Mouse (Mus musculus) CH12.LX (cell line): Measurements from ENCODE around the gene Gm10295. TPM values are rescaled to one million over a fixed set of nuclear protein-coding genes. Genes with fewer than 3 reads are reported as not detected.

Experiments used
- DNase-seq: peaks from one replicate; pipeline ENCODE4 v3.0.0-alpha.2; 2013; ENCODE audit errors: extremely low read depth
- H3K27ac ChIP-seq: 2 replicates; pipeline ENCODE4 v1.5.1; 2012; ENCODE audit warnings: low read depth, mild to moderate bottlenecking, control low read depth, moderate library complexity; ENCODE audit not compliant: insufficient read depth
- H3K27me3 ChIP-seq: replicated peaks from 2 replicates; pipeline ENCODE3; 2012; ENCODE audit warnings: inconsistent platforms
- H3K36me3 ChIP-seq, 2 experiments: replicated peaks in 1 of 2; 2 replicates each; pipeline versions ENCODE3 to v1.6.1; 2012; ENCODE audit warnings: inconsistent platforms in 1 of 2, low read length in 1 of 2, mild to moderate bottlenecking in 1 of 2, mixed read lengths in 1 of 2, moderate library complexity in 1 of 2; ENCODE audit not compliant: control insufficient read depth in 1 of 2, insufficient read depth in 1 of 2
- H3K4me1 ChIP-seq, 2 experiments: 2 replicates each; pipeline ENCODE4 v1.6.1; 2012; ENCODE audit warnings: inconsistent platforms in 1 of 2, moderate library complexity in 1 of 2; ENCODE audit not compliant: insufficient read depth in 2 of 2, control insufficient read depth in 1 of 2
- H3K4me2 ChIP-seq: 2 replicates; pipeline ENCODE4 v1.6.1; 2012; ENCODE audit warnings: low read depth, mild to moderate bottlenecking, control low read depth; ENCODE audit not compliant: poor library complexity, insufficient read depth, severe bottlenecking
- H3K4me3 ChIP-seq, 3 experiments: fragments of 150-350 bp in 1 of 3; sonication (generic) in 1 of 3; replicated peaks in 1 of 3; 2 replicates each; pipeline versions ENCODE3 to v1.5.1; 2011 to 2012; ENCODE audit warnings: low read depth in 2 of 3, low read length in 2 of 3, mild to moderate bottlenecking in 2 of 3, moderate library complexity in 2 of 3, control low read depth in 1 of 3, improper control_type of control experiment in 1 of 3, inconsistent platforms in 1 of 3, mixed read lengths in 1 of 3; ENCODE audit not compliant: poor library complexity in 1 of 3
- H3K79me2 ChIP-seq: replicated peaks from 2 replicates; pipeline ENCODE4 v1.6.1; 2012; ENCODE audit warnings: mild to moderate bottlenecking, moderate library complexity; ENCODE audit not compliant: control insufficient read depth, poor library complexity, insufficient read depth, severe bottlenecking; ENCODE audit errors: extremely low read depth
- H3K9ac ChIP-seq: 2 replicates; pipeline ENCODE4 v1.6.1; 2012; ENCODE audit warnings: low read depth, mild to moderate bottlenecking, control low read depth, moderate library complexity; ENCODE audit not compliant: insufficient read depth
- H3K9me3 ChIP-seq: replicated peaks from 2 replicates; pipeline ENCODE3; 2012; ENCODE audit warnings: low read length, inconsistent platforms, mixed read lengths
- BHLHE40 ChIP-seq: IDR thresholded peaks from 2 replicates; pipeline ENCODE4 v1.6.1; 2011; ENCODE audit warnings: mild to moderate bottlenecking, low read depth, low read length, improper control_type of control experiment
- CHD1 ChIP-seq: IDR thresholded peaks from 2 replicates; pipeline ENCODE4 v1.6.1; 2012; ENCODE audit warnings: low read depth, low read length, improper control_type of control experiment, inconsistent platforms
- CTCF ChIP-seq, 2 experiments: IDR thresholded peaks in 1 of 2; conservative IDR thresholded peaks in 1 of 2; 2 replicates each; pipeline ENCODE4 v1.5.1; 2011 to 2012; ENCODE audit warnings: low read depth in 2 of 2, low read length in 2 of 2, improper control_type of control experiment in 1 of 2, inconsistent platforms in 1 of 2, mild to moderate bottlenecking in 1 of 2, moderate library complexity in 1 of 2
- E2F4 ChIP-seq: IDR thresholded peaks from 2 replicates; pipeline ENCODE4 v1.6.1; 2011; ENCODE audit warnings: low read depth, low read length, improper control_type of control experiment; ENCODE audit not compliant: insufficient replicate concordance
- ELF1 ChIP-seq: IDR thresholded peaks from 2 replicates; pipeline ENCODE4 v1.6.1; 2014; ENCODE audit warnings: low read depth, mild to moderate bottlenecking, inconsistent platforms, low read length, improper control_type of control experiment
- ETS1 ChIP-seq: conservative IDR thresholded peaks from 2 replicates; pipeline ENCODE4 v1.6.1; 2012; ENCODE audit warnings: low read depth, mild to moderate bottlenecking, inconsistent platforms, low read length, improper control_type of control experiment, moderate library complexity
- HCFC1 ChIP-seq: IDR thresholded peaks from 2 replicates; pipeline ENCODE4 v1.6.1; 2012; ENCODE audit warnings: low read depth, mild to moderate bottlenecking, inconsistent platforms, low read length, improper control_type of control experiment
- JUN ChIP-seq: IDR thresholded peaks from 2 replicates; pipeline ENCODE4 v1.6.1; 2011; ENCODE audit warnings: low read depth, mild to moderate bottlenecking, low read length, improper control_type of control experiment, moderate library complexity; ENCODE audit not compliant: insufficient read depth
- JUND ChIP-seq: conservative IDR thresholded peaks from 2 replicates; pipeline ENCODE4 v1.6.1; 2011; ENCODE audit warnings: low read depth, low read length, improper control_type of control experiment
- KAT2A ChIP-seq: IDR thresholded peaks from 2 replicates; pipeline ENCODE4 v1.6.1; 2012; ENCODE audit warnings: low read length, improper control_type of control experiment, inconsistent platforms; ENCODE audit not compliant: insufficient replicate concordance
- MAFK ChIP-seq: IDR thresholded peaks from 2 replicates; pipeline ENCODE4 v1.6.1; 2011; ENCODE audit warnings: low read length, improper control_type of control experiment; ENCODE audit not compliant: insufficient replicate concordance
- MXI1 ChIP-seq: IDR thresholded peaks from 2 replicates; pipeline ENCODE4 v1.6.1; 2011; ENCODE audit warnings: mild to moderate bottlenecking, low read depth, low read length, improper control_type of control experiment
- MYC ChIP-seq: IDR thresholded peaks from 2 replicates; pipeline ENCODE4 v1.6.1; 2011; ENCODE audit warnings: low read depth, mild to moderate bottlenecking, improper control_type of control experiment, low read length
- NELFE ChIP-seq: IDR thresholded peaks from 2 replicates; pipeline ENCODE4 v1.6.1; 2011; ENCODE audit warnings: low read depth, low read length, improper control_type of control experiment
- NRF1 ChIP-seq: IDR thresholded peaks from 2 replicates; pipeline ENCODE4 v1.6.1; 2014; ENCODE audit warnings: low read depth, mild to moderate bottlenecking, inconsistent platforms, low read length, improper control_type of control experiment, moderate library complexity
- PAX5 ChIP-seq: IDR thresholded peaks from 2 replicates; pipeline ENCODE4 v1.6.1; 2012; ENCODE audit warnings: low read length, inconsistent platforms, mixed read lengths
- POLR2AphosphoS2 ChIP-seq: IDR thresholded peaks from 2 replicates; pipeline ENCODE4 v1.6.1; 2011; ENCODE audit warnings: low read depth, low read length, improper control_type of control experiment
- SIN3A ChIP-seq: IDR thresholded peaks from 2 replicates; pipeline ENCODE4 v1.6.1; 2012; ENCODE audit warnings: low read length, improper control_type of control experiment, inconsistent platforms
- SMC3 ChIP-seq: IDR thresholded peaks from 2 replicates; pipeline ENCODE4 v1.6.1; 2011; ENCODE audit warnings: low read depth, low read length, improper control_type of control experiment
- TCF12 ChIP-seq: IDR thresholded peaks from 2 replicates; pipeline ENCODE4 v1.6.1; 2014; ENCODE audit warnings: low read depth, mild to moderate bottlenecking, inconsistent platforms, low read length, improper control_type of control experiment
- USF1 ChIP-seq: IDR thresholded peaks from 2 replicates; pipeline ENCODE4 v1.6.1; 2014; ENCODE audit warnings: low read depth, mild to moderate bottlenecking, inconsistent platforms, low read length, improper control_type of control experiment
- ZC3H11A ChIP-seq: IDR thresholded peaks from 2 replicates; pipeline ENCODE4 v1.6.1; 2012; ENCODE audit warnings: low read depth, mild to moderate bottlenecking, inconsistent platforms, low read length, improper control_type of control experiment
- ZKSCAN1 ChIP-seq: IDR thresholded peaks from 2 replicates; pipeline ENCODE4 v1.6.1; 2012; ENCODE audit warnings: low read depth, inconsistent platforms, low read length, improper control_type of control experiment, borderline replicate concordance
- ZMIZ1 ChIP-seq: IDR thresholded peaks from 2 replicates; pipeline ENCODE4 v1.6.1; 2012; ENCODE audit warnings: low read depth, mild to moderate bottlenecking, inconsistent platforms, low read length, improper control_type of control experiment
- ZNF384 ChIP-seq: IDR thresholded peaks from 2 replicates; pipeline ENCODE4 v1.6.1; 2012; ENCODE audit warnings: low read depth, low read length, improper control_type of control experiment, inconsistent platforms
- dilution Hi-C: fragments of 300-500 bp; cut with MboI; formaldehyde crosslinking; loops from 2 replicates; pipeline ENCODE4 v1.14.3; 2020; ENCODE audit warnings: low sequenced_read_pairs; ENCODE audit not compliant: extremely low pct_unique_long_range_greater_than_20kb, extremely low pct_ligation_motif_present
- in situ Hi-C: fragments of 300-500 bp; cut with MboI; formaldehyde crosslinking; loops from 3 replicates; pipeline ENCODE4 v1.14.3; 2019; ENCODE audit warnings: low sequenced_read_pairs, low pct_ligation_motif_present, low pct_unique_long_range_greater_than_20kb, mixed read lengths
- polyA plus RNA-seq: library from polyadenylated mRNA; unstranded; fragments of >175 nt; gene quantifications from 2 replicates; pipeline ENCODE4 v1.2.1, GENCODE M21; 2012; ENCODE audit warnings: low read depth; ENCODE audit not compliant: insufficient read length
- total RNA-seq, 2 experiments: library from RNA; depleted of rRNA; stranded (reverse); fragments of 300-350 nt in 1 of 2; fragments of >200 nt in 1 of 2; gene quantifications; 2 replicates each; pipeline ENCODE4 v1.2.3; 2012 to 2014

Gene Gm10295
- not detected in 2 replicates for total RNA-seq (2012; rRNA removed)
- total RNA-seq (2014; rRNA removed), result not detected in 2 replicates
- polyA plus RNA-seq, result not detected in 2 replicates

DNA sequence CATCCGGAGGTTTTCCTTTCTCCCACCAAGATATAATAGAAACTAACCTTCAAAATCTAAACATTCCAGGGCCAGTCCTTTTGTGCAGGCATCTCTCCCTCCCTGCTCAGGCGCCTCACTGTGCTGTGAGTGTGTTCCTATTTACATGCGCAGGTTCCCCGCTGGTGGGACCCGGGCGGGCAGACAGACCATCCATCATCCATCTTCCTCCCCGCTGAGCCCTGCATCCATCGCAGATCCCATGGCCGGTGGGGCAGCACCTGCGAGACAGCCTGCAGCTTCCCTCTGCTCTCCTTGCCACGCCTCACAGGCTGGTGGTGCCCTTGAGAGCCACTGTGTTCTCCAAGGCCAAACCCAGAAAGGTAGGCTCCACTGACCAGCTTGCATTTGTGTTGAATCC is at the start of gene Gm10295:
TSS of gene Gm10295 (minus strand) at position 122 of the 400 bp plus-strand sequence.
- H3K27me3 ChIP-seq, result no peaks in the 10 kb centered on the region
- H3K27ac ChIP-seq, result no peak within 1 kb of the TSS
- no peaks in the 10 kb centered on the region for H3K36me3 ChIP-seq
- dilution Hi-C loops, result no loop called here
- no peak within 1 kb of the TSS for H3K4me2 ChIP-seq
- no peak for DNase-seq
- no peak within 1 kb of the TSS for H3K4me3 ChIP-seq
- peaks cover 56% of the 10 kb centered on the region for H3K9me3 ChIP-seq
- no peaks in the 10 kb centered on the region for H3K79me2 ChIP-seq
- H3K4me1 ChIP-seq, result no peaks in the 10 kb centered on the region
- no peak for TF ChIP-seq ZNF384
- TF ChIP-seq SIN3A, result no peak
- TF ChIP-seq JUN, result no peak
- TF ChIP-seq POLR2AphosphoS2, result no peak
- TF ChIP-seq NELFE, result no peak
- TF ChIP-seq CHD1, result no peak
- no peak for TF ChIP-seq ELF1
- TF ChIP-seq NRF1, result no peak
- no peak for TF ChIP-seq E2F4
- no peak for TF ChIP-seq MAFK
- no peak for TF ChIP-seq ZMIZ1
- no peak for TF ChIP-seq ZC3H11A
- no peak for TF ChIP-seq HCFC1
- TF ChIP-seq ETS1, result no peak
- no peak for TF ChIP-seq USF1
- in situ Hi-C loops, result no loop called here
- no peak within 1 kb of the TSS for H3K9ac ChIP-seq

DNA sequence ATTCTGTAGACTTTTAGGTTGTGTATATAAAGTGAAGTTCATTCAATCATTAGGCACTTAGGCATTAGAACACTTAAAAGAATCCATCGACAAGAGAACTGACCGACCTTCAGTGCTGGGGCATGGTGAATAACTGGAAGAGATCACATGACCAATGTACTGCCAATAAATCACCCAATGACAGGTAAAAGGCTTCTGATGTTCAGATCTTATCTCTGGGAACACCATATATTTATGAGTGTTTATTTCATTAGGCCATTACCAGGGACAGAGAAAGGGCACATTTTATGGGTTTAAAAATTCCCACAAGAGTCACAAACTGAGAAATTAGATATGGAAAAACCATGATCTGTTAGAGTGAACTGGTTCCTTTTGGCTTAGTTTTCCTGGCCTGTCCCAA is 49.7 kb upstream of the Gm10295 start:
- Histone ChIP-seq H3K4me2 (no peak overlapping the region), H3K4me3 (no peak overlapping the region), H3K9ac (no peak overlapping the region), H3K36me3 (no peaks in the 10 kb centered on the region), H3K9me3 (peaks cover 55% of the 10 kb centered on the region), H3K27ac (no peak overlapping the region), H3K4me1 (no peaks in the 10 kb centered on the region), H3K79me2 (no peaks in the 10 kb centered on the region), H3K27me3 (no peaks in the 10 kb centered on the region)
- dilution Hi-C loops (no loop called here), in situ Hi-C loops (no loop called here)
- TF ChIP-seq MAFK, result no peak
- TF ChIP-seq ELF1, result no peak
- no peak for TF ChIP-seq ZC3H11A
- TF ChIP-seq E2F4, result no peak
- TF ChIP-seq PAX5, result no peak
- no peak for TF ChIP-seq MYC
- TF ChIP-seq MXI1, result no peak
- TF ChIP-seq NRF1, result no peak
- no peak for TF ChIP-seq JUND
- no peak for TF ChIP-seq JUN
- TF ChIP-seq SIN3A, result no peak
- no peak for TF ChIP-seq ZNF384
- no peak for TF ChIP-seq SMC3
- no peak for TF ChIP-seq ZKSCAN1
- no peak for TF ChIP-seq BHLHE40
- TF ChIP-seq KAT2A, result no peak
- TF ChIP-seq TCF12, result no peak
- TF ChIP-seq POLR2AphosphoS2, result no peak
- TF ChIP-seq CTCF (conservative IDR thresholded peaks at IDR 0.05 in 1 of 2, IDR thresholded peaks at IDR 0.05 in 1 of 2; ENCODE audit: low read depth in 2 of 2, low read length in 2 of 2), result no peak
- no peak for DNase-seq
